Mouse (Mus musculus) cerebellum, adult 2 months (tissue): ENCODE measurements around the gene Osbpl10. TPM values are rescaled to one million over a fixed set of nuclear protein-coding genes. Genes with fewer than 3 reads are reported as not detected.

ENCODE experiments used
- DNase-seq, 2 experiments: peaks; one replicate each; pipeline ENCODE4 v3.0.0; 2021
- H3K27ac ChIP-seq: fragments of 200-500 bp; 2 replicates; pipeline ENCODE4 v1.5.1; 2012; ENCODE audit warnings: low read length, control low read depth, inconsistent platforms; ENCODE audit not compliant: insufficient read depth
- H3K27me3 ChIP-seq: fragments of 200-500 bp; 2 replicates; pipeline ENCODE4 v1.6.1; 2012; ENCODE audit warnings: inconsistent platforms, mild to moderate bottlenecking, low read length, moderate library complexity; ENCODE audit not compliant: control insufficient read depth, insufficient read depth
- H3K4me1 ChIP-seq: fragments of 200-500 bp; 2 replicates; pipeline ENCODE4 v1.6.1; 2011; ENCODE audit warnings: low read length; ENCODE audit not compliant: control insufficient read depth, insufficient read depth
- H3K4me3 ChIP-seq: fragments of 200-500 bp; replicated peaks from 2 replicates; pipeline ENCODE3; 2011; ENCODE audit warnings: mild to moderate bottlenecking, low read depth, low read length, control low read depth; ENCODE audit not compliant: insufficient read depth
- CTCF ChIP-seq: fragments of 200-500 bp; IDR thresholded peaks from 2 replicates; pipeline ENCODE4 v1.5.1; 2011; ENCODE audit warnings: low read depth, mild to moderate bottlenecking, control low read depth, low read length, moderate library complexity, borderline replicate concordance; ENCODE audit not compliant: insufficient read depth
- POLR2A ChIP-seq: fragments of 200-500 bp; IDR thresholded peaks from 2 replicates; pipeline ENCODE4 v1.6.1; 2011; ENCODE audit warnings: low read length, control low read depth, borderline replicate concordance; ENCODE audit not compliant: insufficient read depth
- WGBS: fragments of 180-500 bp; shearing (Covaris S2); methylation state at CpG from one replicate; pipeline ENCODE4 v1.1.7; 2018; 5-methylcytosine and 5-hydroxymethylcytosine counted together
- polyA plus RNA-seq: library from polyadenylated mRNA; depleted of rRNA; stranded (reverse); fragments of >200 nt; gene quantifications from 2 replicates; pipeline ENCODE4 v1.2.3, GENCODE M21; 2012

Gene Osbpl10
- polyA plus RNA-seq, 1 experiment = 11.0 TPM

GRCm38 (mm10) chr9:115221265-115221664 is 242.9 kb downstream of the Osbpl10 start:
- Histone ChIP-seq H3K4me3 (no peak overlapping the region), H3K27me3 (no peaks in the 10 kb centered on the region), H3K27ac (no peak overlapping the region), H3K4me1 (no peaks in the 10 kb centered on the region)
- 96% methylated on average over 7 of the region's 7 CpGs for WGBS
- TF ChIP-seq POLR2A (no peak), CTCF (no peak)
- no peak for DNase-seq

GRCm38 (mm10) chr9:115224744-115225354 is 246.5 kb downstream of the Osbpl10 start:
- no peak for DNase-seq
- Histone ChIP-seq H3K4me3 (no peak overlapping the region), H3K4me1 (no peaks in the 10 kb centered on the region), H3K27ac (no peak overlapping the region), H3K27me3 (no peaks in the 10 kb centered on the region)
- WGBS = 38% methylated on average over 7 of the region's 7 CpGs
- TF ChIP-seq CTCF (no peak), POLR2A (no peak)

DNA sequence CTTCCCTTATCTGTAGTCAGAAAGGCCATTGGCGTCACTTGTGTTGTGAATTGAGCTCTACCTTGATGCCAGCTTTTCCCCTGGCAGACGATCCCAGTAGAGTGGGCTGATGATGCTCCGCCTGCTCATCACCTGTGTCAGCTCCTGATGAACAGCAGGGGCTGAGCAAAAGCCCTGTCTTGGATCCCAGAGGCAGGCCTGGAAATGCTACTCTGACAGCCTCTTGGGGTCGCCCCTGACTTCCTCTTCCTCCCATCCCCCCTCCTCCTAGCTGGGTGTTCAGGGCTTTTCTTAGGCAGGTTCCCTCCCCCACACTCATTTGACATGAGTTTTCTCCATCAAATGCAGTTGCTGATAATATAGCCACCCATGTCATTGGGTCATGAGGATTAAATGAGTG is 250.8 kb downstream of the Osbpl10 start:
- 72% methylated on average over 4 of the region's 4 CpGs for WGBS
- H3K27ac ChIP-seq = no peak overlapping the region
- H3K4me1 ChIP-seq = peaks cover 4% of the 10 kb centered on the region; the same call in 1 of the 2 replicates
- TF ChIP-seq CTCF = no peak
- TF ChIP-seq POLR2A = no peak
- no peak for DNase-seq
- no peak overlapping the region for H3K4me3 ChIP-seq
- H3K27me3 ChIP-seq = no peaks in the 10 kb centered on the region

GRCm38 (mm10) chr9:115229676-115230075 is 251.3 kb downstream of the Osbpl10 start:
- H3K4me3 ChIP-seq = no peak overlapping the region
- no peak for TF ChIP-seq POLR2A
- TF ChIP-seq CTCF = no peak
- peaks cover 6% of the 10 kb centered on the region; the same call in 1 of the 2 replicates for H3K4me1 ChIP-seq
- WGBS = 87% methylated on average over 10 of the region's 10 CpGs
- H3K27me3 ChIP-seq = no peaks in the 10 kb centered on the region
- DNase-seq = no peak
- no peak overlapping the region for H3K27ac ChIP-seq

- 57% methylated on average over 3 of the region's 3 CpGs for whole genome bisulfite sequencing
- Histone ChIP-seq H3K4me1 (peaks cover 6% of the 10 kb centered on the region; the same call in 1 of the 2 replicates), H3K27ac (no peak overlapping the region), H3K27me3 (no peaks in the 10 kb centered on the region), H3K4me3 (no peak overlapping the region)
- DNase-seq = no peak
- no peak for TF ChIP-seq CTCF
- TF ChIP-seq POLR2A = no peak
These were observed 251.8 kb downstream of the Osbpl10 start for GRCm38 (mm10) chr9:115230141-115230540.

DNA sequence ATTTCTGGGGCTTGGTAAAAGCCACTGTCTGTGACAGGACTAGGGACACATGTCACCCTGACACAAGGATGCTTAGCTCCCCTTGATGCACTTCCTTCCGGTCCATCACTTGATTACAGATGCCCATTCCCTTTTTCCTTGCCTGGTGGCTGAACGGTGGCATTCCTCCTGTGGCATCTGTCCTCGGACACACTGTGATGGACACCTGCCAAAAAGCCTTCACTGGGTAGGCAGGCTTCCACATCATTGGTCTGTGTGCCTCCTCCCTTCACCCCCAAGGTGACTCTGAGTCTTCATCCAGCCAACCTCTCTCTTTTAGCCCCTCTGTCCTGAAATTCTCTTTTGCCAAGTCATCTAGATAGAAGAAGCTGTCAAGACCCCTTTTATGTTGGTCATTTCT is 253.1 kb downstream of the Osbpl10 start:
- Histone ChIP-seq H3K27ac (no peak overlapping the region), H3K4me1 (peaks cover 6% of the 10 kb centered on the region; the same call in 1 of the 2 replicates), H3K4me3 (no peak overlapping the region), H3K27me3 (no peaks in the 10 kb centered on the region)
- no peak for DNase-seq
- WGBS = 36% methylated on average over 3 of the region's 3 CpGs
- TF ChIP-seq CTCF = no peak
- TF ChIP-seq POLR2A = no peak

- WGBS = 19% methylated on average over 5 of the region's 5 CpGs
- peak in 1 of 2 experiments; percentile 71 for DNase-seq
These were observed 255.4 kb downstream of the Osbpl10 start for GRCm38 (mm10) chr9:115233721-115234120.

GRCm38 (mm10) chr9:115234561-115234960 is 256.2 kb downstream of the Osbpl10 start:
- Histone ChIP-seq H3K4me1 (peaks cover 6% of the 10 kb centered on the region; the same call in 1 of the 2 replicates), H3K27ac (no peak overlapping the region), H3K27me3 (no peaks in the 10 kb centered on the region), H3K4me3 (no peak overlapping the region)
- no peak for DNase-seq
- TF ChIP-seq CTCF (no peak), POLR2A (no peak)
- WGBS = 86% methylated on average over 2 of the region's 2 CpGs

More at GRCm38 (mm10) chr9:115233721-115234120, 255.4 kb downstream of the Osbpl10 start:
- Histone ChIP-seq H3K4me3 (no peak overlapping the region), H3K4me1 (peaks cover 6% of the 10 kb centered on the region; the same call in 1 of the 2 replicates), H3K27me3 (no peaks in the 10 kb centered on the region), H3K27ac (no peak overlapping the region)
- TF ChIP-seq POLR2A = no peak
- no peak for TF ChIP-seq CTCF
